In the genomic region with DNA sequence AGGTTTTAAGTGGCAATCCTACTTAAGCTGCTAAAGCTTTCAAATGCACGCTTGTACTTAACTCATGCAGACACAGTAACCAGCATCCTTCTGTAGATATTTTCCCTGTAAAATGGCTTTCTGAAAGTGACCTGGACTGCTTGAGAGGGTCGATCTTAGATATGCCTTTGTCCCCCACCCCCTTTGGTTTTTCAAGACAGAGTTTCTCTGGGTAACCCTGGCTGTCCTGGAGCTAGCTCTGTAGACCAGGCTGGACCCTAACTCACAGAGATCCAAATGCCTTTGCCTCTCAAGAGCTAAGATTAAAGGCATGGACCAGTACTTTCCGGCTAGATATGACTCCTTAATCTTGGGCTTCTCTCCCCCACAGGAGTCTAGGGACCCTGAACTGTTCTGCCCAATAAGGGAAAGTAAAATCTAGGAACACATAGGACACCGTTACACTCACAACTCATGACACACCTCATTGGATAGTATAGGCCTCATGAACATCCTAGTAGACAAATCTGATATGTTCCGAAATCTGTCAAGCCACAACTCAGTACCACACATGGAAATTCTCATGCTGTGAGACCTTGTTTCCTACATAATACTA, we compare ENCODE assay signal across 25 mouse cellular contexts. TPM values are rescaled to one million over a fixed set of nuclear protein-coding genes. Genes with fewer than 3 reads are reported as not detected.
"Had no signal": no experiment of that assay in that cellular context is flagged by ENCODE, and none has a peak within 500 bp of the region (broad histone marks: within the 10 kb centered on the region; RNA-seq: fewer than 3 reads in every experiment).

No protein-coding gene starts in this region.

- DNase-seq: gastrocnemius, postnatal 14 days; heart, adult 18-20 months; heart, postnatal 14 days; heart, postnatal 36 days; kidney, adult 18-20 months; kidney, adult 8-10 months; kidney, postnatal 10 days; kidney, postnatal 25 days; kidney, postnatal 4 days; liver had no signal

- H3K27me3 ChIP-seq: heart, embryonic 13.5 days; heart, embryonic 15.5 days; hindbrain, embryonic 13.5 days; hindbrain, embryonic 15.5 days; intestine, embryonic 15.5 days; limb, embryonic 12.5 days had no signal

- H3K27ac ChIP-seq: heart, embryonic 13.5 days; heart, embryonic 15.5 days; hindbrain, embryonic 13.5 days; hindbrain, embryonic 15.5 days; hindbrain, postnatal 0 days; intestine, embryonic 15.5 days; layer of hippocampus, adult 2 months; left cerebral cortex, adult 2 months; limb, embryonic 10.5 days; limb, embryonic 12.5 days had no signal

- H3K36me3 ChIP-seq: heart, embryonic 13.5 days; heart, embryonic 15.5 days; hindbrain, embryonic 13.5 days; hindbrain, embryonic 15.5 days; intestine, embryonic 15.5 days; limb, embryonic 10.5 days; limb, embryonic 12.5 days had no signal

- ATAC-seq: hindbrain, postnatal 0 days; intestine, embryonic 15.5 days; intestine, postnatal 0 days had no signal

- H3K4me3 ChIP-seq: heart, embryonic 13.5 days; heart, embryonic 15.5 days; hindbrain, embryonic 13.5 days; hindbrain, embryonic 15.5 days; intestine, embryonic 15.5 days; layer of hippocampus, adult 2 months; left cerebral cortex, adult 2 months; limb, embryonic 10.5 days; limb, embryonic 12.5 days had no signal

RNA-seq across cellular contexts. Expression of a gene that starts 2.6 kb away (rescaled TPM):
- polyA plus RNA-seq: heart, embryonic 13.5 days; heart, postnatal 0 days; hindbrain, embryonic 13.5 days; hindbrain, embryonic 15.5 days; hindbrain, postnatal 0 days; intestine, postnatal 0 days; kidney, embryonic 14.5 days; limb, embryonic 10.5 days; limb, embryonic 12.5 days; limb, embryonic 14.5 days; liver, embryonic 11.5 days had no signal
